Mouse (Mus musculus) G1E (cell line): Measurements from ENCODE around the gene Plcxd2. TPM values are rescaled to one million over a fixed set of nuclear protein-coding genes. Genes with fewer than 3 reads are reported as not detected.

Source experiments
- ATAC-seq: 2 replicates; pipeline ENCODE4 v1.8.0; 2016; ENCODE audit warnings: mild to moderate bottlenecking; ENCODE audit not compliant: insufficient number of reproducible peaks, poor library complexity, low FRiP score, severe bottlenecking; ENCODE audit errors: extremely low read depth
- DNase-seq: peaks from one replicate; pipeline ENCODE4 v3.0.0; 2012; ENCODE audit warnings: low spot score
- H3K27me3 ChIP-seq: 2 replicates; pipeline ENCODE4 v1.6.1; 2012; ENCODE audit warnings: mild to moderate bottlenecking, low read length, inconsistent platforms; ENCODE audit not compliant: insufficient read depth
- H3K36me3 ChIP-seq: replicated peaks from 2 replicates; pipeline ENCODE3; 2012; ENCODE audit warnings: mild to moderate bottlenecking, inconsistent platforms
- H3K4me1 ChIP-seq: 2 replicates; pipeline ENCODE4 v1.6.1; 2012; ENCODE audit warnings: low read depth, low read length, inconsistent platforms, mixed read lengths; ENCODE audit not compliant: insufficient read depth
- H3K4me3 ChIP-seq: 2 replicates; pipeline ENCODE4 v1.5.1; 2012; ENCODE audit warnings: low read depth, mild to moderate bottlenecking, inconsistent platforms, low read length, moderate library complexity, mixed read lengths
- H3K9me3 ChIP-seq: replicated peaks from 2 replicates; pipeline ENCODE4 v1.6.1; 2012; ENCODE audit warnings: inconsistent platforms
- CTCF ChIP-seq: IDR thresholded peaks from 2 replicates; pipeline ENCODE4 v1.5.1; 2012; ENCODE audit warnings: low read depth, low read length, inconsistent platforms, mixed read lengths
- GATA1 ChIP-seq: IDR thresholded peaks from 2 replicates; pipeline ENCODE4 v1.6.1; 2012; ENCODE audit warnings: borderline replicate concordance, low read length, inconsistent platforms, mixed read lengths
- GATA2 ChIP-seq: IDR thresholded peaks from 2 replicates; pipeline ENCODE4 v1.6.1; 2012; ENCODE audit warnings: low read depth, low read length, inconsistent platforms, borderline replicate concordance
- POLR2AphosphoS5 ChIP-seq: IDR thresholded peaks from 2 replicates; pipeline ENCODE4 v1.6.1; 2012; ENCODE audit warnings: low read depth, low read length, inconsistent platforms; ENCODE audit not compliant: insufficient replicate concordance
- TAL1 ChIP-seq: conservative IDR thresholded peaks from 2 replicates; pipeline ENCODE4 v1.6.1; 2012; ENCODE audit warnings: low read depth, low read length, inconsistent platforms, mixed read lengths
- polyA plus RNA-seq: library from polyadenylated mRNA; stranded (reverse); fragments of >175 nt; gene quantifications from 2 replicates; pipeline ENCODE4 v1.2.3, GENCODE M21; 2012
- total RNA-seq, 2 experiments: library from RNA; stranded (forward) in 1 of 2; stranded (reverse) in 1 of 2; fragments of 200-1000 nt in 1 of 2; fragments of >200 nt in 1 of 2; fragmentation: Nextera tagmentation in 1 of 2; gene quantifications; 2 replicates each; pipeline ENCODE4 v1.2.3; 2014 to 2017

Gene Plcxd2
- total and polyA plus RNA-seq, 3 experiments: 0.11 TPM; not detected in 2

- no peak for TF ChIP-seq CTCF
- TF ChIP-seq POLR2AphosphoS5: no peak
- no peak for TF ChIP-seq TAL1
- no peak for TF ChIP-seq GATA1
- TF ChIP-seq GATA2: no peak
- Histone ChIP-seq H3K9me3 (peaks cover 7% of the 10 kb centered on the region), H3K4me1 (no peaks in the 10 kb centered on the region), H3K36me3 (no peaks in the 10 kb centered on the region), H3K27me3 (no peaks in the 10 kb centered on the region), H3K4me3 (no peak overlapping the region)
- DNase-seq: no peak
- no peak for ATAC-seq
Observed at GRCm38 (mm10) chr16:45970187-45970586, 39.8 kb downstream of the Plcxd2 start.

DNA sequence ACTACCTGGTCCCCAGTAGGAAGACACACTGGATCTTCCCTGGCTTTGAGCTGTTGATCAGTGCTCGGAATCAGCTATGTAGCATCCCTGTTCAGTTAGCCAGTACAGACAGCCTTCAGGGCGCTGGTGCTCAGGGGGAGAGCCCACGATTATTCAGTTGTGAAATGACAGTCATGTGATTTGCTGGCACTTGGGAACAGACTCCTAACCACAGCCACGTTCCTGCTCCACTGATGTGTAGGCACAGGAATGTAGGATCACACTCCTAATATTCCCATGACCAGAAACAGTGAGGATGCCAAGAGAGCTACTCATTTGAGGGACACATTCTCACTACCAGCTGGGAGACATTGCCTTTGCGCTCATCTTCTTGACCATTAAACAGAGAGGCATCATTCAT is 41.3 kb downstream of the Plcxd2 start:
- DNase-seq: no peak
- Histone ChIP-seq H3K27me3 (no peaks in the 10 kb centered on the region), H3K4me3 (no peak overlapping the region), H3K9me3 (peaks cover 2% of the 10 kb centered on the region; the same call in 1 of the 2 replicates), H3K4me1 (no peaks in the 10 kb centered on the region), H3K36me3 (no peaks in the 10 kb centered on the region)
- TF ChIP-seq POLR2AphosphoS5 (no peak), GATA2 (no peak), GATA1 (no peak), TAL1 (no peak), CTCF (no peak)
- ATAC-seq: no peak

- Histone ChIP-seq H3K36me3 (no peaks in the 10 kb centered on the region), H3K27me3 (no peaks in the 10 kb centered on the region), H3K4me3 (no peak overlapping the region), H3K4me1 (no peaks in the 10 kb centered on the region), H3K9me3 (peaks cover 2% of the 10 kb centered on the region; the same call in 1 of the 2 replicates)
- DNase-seq: peak; percentile 4
- ATAC-seq: peak; percentile 34; the same call in 1 of the 2 replicates
- TF ChIP-seq CTCF: peak; percentile 61
- TF ChIP-seq TAL1: no peak
Observed at GRCm38 (mm10) chr16:45967471-45967870, 42.5 kb downstream of the Plcxd2 start.

DNA sequence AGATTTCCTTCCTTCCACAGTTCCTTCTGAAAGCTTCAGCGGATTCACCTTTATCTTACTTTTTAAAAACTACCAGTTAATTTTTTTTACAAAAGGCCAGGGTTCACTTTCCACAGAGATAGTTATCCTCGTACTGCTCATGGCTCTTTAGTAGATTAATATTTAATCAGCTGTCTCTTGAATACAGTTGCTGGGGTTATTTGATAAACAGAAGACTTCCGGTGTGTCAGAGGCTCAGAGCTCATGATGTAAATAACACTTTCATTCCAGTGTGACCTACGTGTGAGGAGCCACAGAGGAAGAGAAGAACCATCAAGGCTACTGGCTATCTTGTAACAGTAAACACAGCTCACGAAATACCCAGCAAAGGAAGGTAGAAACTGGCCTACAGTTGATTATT is 43.4 kb downstream of the Plcxd2 start:
- no peak overlapping the region for H3K4me3 ChIP-seq
- H3K36me3 ChIP-seq: no peaks in the 10 kb centered on the region
- no peak for TF ChIP-seq TAL1
- TF ChIP-seq POLR2AphosphoS5: no peak
- TF ChIP-seq GATA2: no peak
- TF ChIP-seq GATA1: no peak
- no peak for TF ChIP-seq CTCF
- no peaks in the 10 kb centered on the region for H3K27me3 ChIP-seq
- DNase-seq (no peak), ATAC-seq (no peak)
- no peaks in the 10 kb centered on the region for H3K4me1 ChIP-seq
- no peaks in the 10 kb centered on the region; the same call in 1 of the 2 replicates for H3K9me3 ChIP-seq

GRCm38 (mm10) chr16:45964777-45965176 is 45.2 kb downstream of the Plcxd2 start:
- ATAC-seq (no peak), DNase-seq (no peak)
- no peaks in the 10 kb centered on the region for H3K36me3 ChIP-seq
- no peak for TF ChIP-seq CTCF
- TF ChIP-seq GATA1: no peak
- TF ChIP-seq POLR2AphosphoS5: no peak
- TF ChIP-seq TAL1: no peak
- no peak for TF ChIP-seq GATA2
- no peaks in the 10 kb centered on the region for H3K9me3 ChIP-seq
- no peak overlapping the region for H3K4me3 ChIP-seq
- no peaks in the 10 kb centered on the region for H3K27me3 ChIP-seq
- no peaks in the 10 kb centered on the region for H3K4me1 ChIP-seq

- H3K4me1 ChIP-seq: no peaks in the 10 kb centered on the region
- no peak overlapping the region for H3K4me3 ChIP-seq
- ATAC-seq (no peak), DNase-seq (no peak)
- no peak for TF ChIP-seq GATA2
- no peak for TF ChIP-seq CTCF
- no peak for TF ChIP-seq TAL1
- 0 out of 2 replicates have a peak, but pooled peaks cover 1% of the 10 kb centered on the region for H3K9me3 ChIP-seq
- no peaks in the 10 kb centered on the region for H3K27me3 ChIP-seq
- H3K36me3 ChIP-seq: no peaks in the 10 kb centered on the region
Observed at GRCm38 (mm10) chr16:45963837-45964236, 46.2 kb downstream of the Plcxd2 start.

GRCm38 (mm10) chr16:45963088-45963487 is 46.9 kb downstream of the Plcxd2 start:
- ATAC-seq (no peak; the same call in 1 of the 2 replicates), DNase-seq (no peak)
- H3K9me3 ChIP-seq: 0 out of 2 replicates have a peak, but pooled peaks cover 2% of the 10 kb centered on the region
- H3K36me3 ChIP-seq: no peaks in the 10 kb centered on the region
- H3K27me3 ChIP-seq: no peaks in the 10 kb centered on the region
- H3K4me1 ChIP-seq: no peaks in the 10 kb centered on the region
- TF ChIP-seq CTCF: no peak
- TF ChIP-seq GATA2: no peak
- no peak for TF ChIP-seq GATA1
- no peak for TF ChIP-seq POLR2AphosphoS5
- no peak for TF ChIP-seq TAL1
- H3K4me3 ChIP-seq: no peak overlapping the region
